Mouse (Mus musculus) heart, embryonic 12.5 days (tissue): ENCODE data around the gene Ttll2. TPM values are rescaled to one million over a fixed set of nuclear protein-coding genes. Genes with fewer than 3 reads are reported as not detected.
A peak's percentile ranks its signal among the peaks of the same experiment; 100 is the strongest.
"Not testable (repeated sequence)": the region's sequence is repeated elsewhere in the genome, so short reads cannot be mapped to it uniquely, and the experiment has no call there.

Experiments used
- ATAC-seq: fragments of 200-750 bp; cut with Nextera tagmentation; 2 replicates; pipeline ENCODE4 v1.8.0; 2017; ENCODE audit warnings: moderate TSS enrichment, moderate library complexity; ENCODE audit not compliant: insufficient number of reproducible peaks, low FRiP score
- H3K27ac ChIP-seq: fragments of 300-500 bp; sonication (generic); 2 replicates; pipeline ENCODE4 v1.5.1; 2016; ENCODE audit warnings: mild to moderate bottlenecking, moderate library complexity; ENCODE audit not compliant: poor library complexity, severe bottlenecking
- H3K27me3 ChIP-seq: fragments of 300-500 bp; sonication (generic); replicated peaks from 2 replicates; pipeline ENCODE4 v1.6.1; 2016; ENCODE audit warnings: mild to moderate bottlenecking, moderate library complexity
- H3K36me3 ChIP-seq: fragments of 300-500 bp; sonication (generic); 2 replicates; pipeline ENCODE4 v1.6.1; 2016; ENCODE audit warnings: mild to moderate bottlenecking, moderate library complexity
- H3K4me1 ChIP-seq: fragments of 300-500 bp; sonication (generic); replicated peaks from 2 replicates; pipeline ENCODE4 v1.6.1; 2016; ENCODE audit warnings: mild to moderate bottlenecking
- H3K4me2 ChIP-seq: fragments of 300-500 bp; sonication (generic); 2 replicates; pipeline ENCODE4 v1.6.1; 2016; ENCODE audit warnings: mild to moderate bottlenecking, moderate library complexity
- H3K4me3 ChIP-seq: fragments of 300-500 bp; sonication (generic); 2 replicates; pipeline ENCODE4 v1.5.1; 2016; ENCODE audit warnings: mild to moderate bottlenecking
- H3K9ac ChIP-seq: fragments of 300-500 bp; sonication (generic); 2 replicates; pipeline ENCODE4 v1.6.1; 2016; ENCODE audit warnings: mild to moderate bottlenecking, moderate library complexity
- H3K9me3 ChIP-seq: fragments of 300-500 bp; sonication (generic); replicated peaks from 2 replicates; pipeline ENCODE4 v1.6.1; 2016; ENCODE audit warnings: mild to moderate bottlenecking, moderate library complexity
- WGBS: fragments of 180-500 bp; shearing (Covaris S2); methylation state at CpG from one replicate; pipeline ENCODE4 v1.1.7; 2016; 5-methylcytosine and 5-hydroxymethylcytosine counted together
- polyA plus RNA-seq: library from polyadenylated mRNA; unstranded; fragments of >200 nt; fragmentation: Nextera tagmentation; extraction: Ambion mirVana; gene quantifications from 2 replicates; pipeline ENCODE4 v1.2.1, GENCODE M21; 2016

The Ttll2 gene
- polyA plus RNA-seq, result not detected in 2 replicates

DNA sequence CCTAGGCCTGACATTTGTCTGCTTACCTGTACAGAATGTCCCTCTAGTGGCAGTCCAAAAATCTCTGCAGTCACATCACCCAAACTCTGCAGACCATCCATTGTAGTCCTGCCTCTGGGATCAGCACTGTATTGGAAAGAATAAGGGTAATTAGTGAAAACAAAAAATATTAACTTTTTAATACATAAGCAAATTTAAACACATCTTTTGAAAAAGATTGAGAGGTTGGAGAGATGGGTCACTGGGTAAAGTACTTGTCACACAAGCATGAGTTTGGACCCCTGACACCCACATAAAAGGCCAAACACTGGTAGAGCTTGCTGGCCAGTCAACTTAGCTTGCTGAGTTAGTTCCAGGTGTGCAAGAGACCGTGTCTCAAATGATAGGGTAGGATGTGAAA, at the start of gene Ttll2:
Gene Ttll2, minus strand, starts transcription at position 101 of the 400 bp plus-strand sequence.
- H3K27ac ChIP-seq, H3K36me3 ChIP-seq, H3K4me2 ChIP-seq, H3K9me3 ChIP-seq, H3K4me1 ChIP-seq, H3K4me3 ChIP-seq, H3K27me3 ChIP-seq, H3K9ac ChIP-seq, ATAC-seq: not testable (repeated sequence)
- 85% methylated on average over 1 of the region's 1 CpGs for WGBS

- 83% methylated on average over 6 of the region's 6 CpGs for WGBS
- not testable (repeated sequence) for H3K27ac ChIP-seq, H3K4me2 ChIP-seq, H3K4me1 ChIP-seq, H3K4me3 ChIP-seq, H3K27me3 ChIP-seq, H3K36me3 ChIP-seq, ATAC-seq, H3K9me3 ChIP-seq, H3K9ac ChIP-seq
These were observed 47.3 kb upstream of the Ttll2 start for GRCm38 (mm10) chr17:7399770-7400169.

GRCm38 (mm10) chr17:7398198-7398847, 45.8 kb upstream of the Ttll2 start:
- 83% methylated on average over 6 of the region's 6 CpGs for WGBS

GRCm38 (mm10) chr17:7397079-7397478, 44.6 kb upstream of the Ttll2 start:
- H3K4me3 ChIP-seq, ATAC-seq, H3K4me1 ChIP-seq, H3K36me3 ChIP-seq, H3K9ac ChIP-seq, H3K27me3 ChIP-seq, H3K27ac ChIP-seq, H3K9me3 ChIP-seq, H3K4me2 ChIP-seq: not testable (repeated sequence)
- WGBS, result 85% methylated on average over 13 of the region's 13 CpGs

More at GRCm38 (mm10) chr17:7398198-7398847, 45.8 kb upstream of the Ttll2 start:
- not testable (repeated sequence) for H3K4me1 ChIP-seq, H3K36me3 ChIP-seq, H3K27me3 ChIP-seq, H3K9me3 ChIP-seq, H3K9ac ChIP-seq, H3K4me2 ChIP-seq, ATAC-seq, H3K27ac ChIP-seq, H3K4me3 ChIP-seq

- not testable (repeated sequence) for H3K27ac ChIP-seq, H3K27me3 ChIP-seq, H3K4me1 ChIP-seq, H3K9me3 ChIP-seq, H3K36me3 ChIP-seq, ATAC-seq, H3K4me2 ChIP-seq, H3K9ac ChIP-seq, H3K4me3 ChIP-seq
- WGBS, result no CpG with 5 or more reads among the region's 2 CpGs
These were observed 43.8 kb upstream of the Ttll2 start for GRCm38 (mm10) chr17:7396288-7396687.

DNA sequence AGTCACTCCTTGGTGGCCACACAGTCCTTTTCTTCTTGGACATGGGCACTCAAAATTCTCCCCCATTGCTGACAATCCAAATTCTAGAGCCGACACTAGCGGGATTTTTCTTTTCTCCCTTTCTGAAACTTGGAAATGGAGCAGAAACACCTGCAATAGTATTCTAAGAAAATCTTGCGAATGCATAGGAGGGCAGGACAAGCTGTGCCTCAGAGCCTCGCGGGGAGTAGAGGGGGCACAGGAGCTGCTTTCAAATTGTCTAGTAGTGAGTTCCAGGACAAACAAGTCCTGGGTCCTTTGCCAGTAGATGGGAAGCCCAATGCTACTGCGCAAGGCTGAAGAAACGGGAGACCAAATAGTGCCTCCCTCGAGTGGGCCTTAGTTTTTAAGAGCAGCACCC, 43.2 kb upstream of the Ttll2 start:
- H3K36me3 ChIP-seq, H3K27me3 ChIP-seq, H3K4me2 ChIP-seq, H3K4me1 ChIP-seq, H3K4me3 ChIP-seq, H3K27ac ChIP-seq, H3K9ac ChIP-seq, H3K9me3 ChIP-seq, ATAC-seq: not testable (repeated sequence)
- WGBS, result 80% methylated on average over 8 of the region's 8 CpGs

DNA sequence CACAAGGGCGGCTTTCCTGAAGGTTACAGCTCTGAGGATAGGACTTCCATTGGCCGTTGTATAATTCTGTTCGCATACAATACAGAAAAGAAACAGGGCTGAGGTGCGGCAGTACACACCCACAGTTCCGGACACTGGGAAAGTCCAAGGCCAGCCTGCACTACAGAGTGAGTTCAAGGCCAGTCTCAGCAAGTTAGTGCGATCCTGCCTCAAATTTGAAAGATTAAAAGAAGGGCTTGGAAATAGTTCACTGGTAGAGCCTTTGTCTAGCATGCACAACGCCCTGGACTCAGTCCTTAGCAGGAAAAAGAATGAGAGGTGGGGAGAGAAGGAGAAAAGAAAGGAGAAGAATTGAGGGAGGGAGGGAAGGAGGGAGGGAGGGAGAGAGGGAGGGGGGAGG, 42.6 kb upstream of the Ttll2 start:
- ATAC-seq, H3K4me1 ChIP-seq: not testable (repeated sequence)

DNA sequence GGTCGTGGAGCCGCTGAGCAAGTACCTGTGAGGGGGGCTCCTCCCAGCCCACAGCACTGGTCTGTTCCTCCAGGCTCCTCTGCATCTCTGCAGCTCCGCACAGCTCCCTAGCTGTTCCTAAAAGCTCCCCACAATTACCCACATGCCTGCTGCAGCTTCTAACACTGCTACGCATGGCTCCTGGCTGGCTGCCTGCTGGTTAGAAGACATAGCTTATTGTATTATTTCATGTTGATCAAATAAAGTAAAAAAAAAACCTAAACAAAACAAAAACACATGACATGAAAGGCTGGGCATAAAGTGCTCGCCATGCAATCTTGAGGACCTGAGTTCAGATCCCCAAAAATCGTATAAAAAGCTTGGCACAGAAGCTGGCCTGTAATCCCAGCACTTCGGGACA, 37.4 kb upstream of the Ttll2 start:
- H3K4me3 ChIP-seq, ATAC-seq, H3K9me3 ChIP-seq, H3K4me1 ChIP-seq, H3K36me3 ChIP-seq, H3K27ac ChIP-seq, H3K9ac ChIP-seq, H3K4me2 ChIP-seq, H3K27me3 ChIP-seq: not testable (repeated sequence)
- 82% methylated on average over 7 of the region's 7 CpGs for WGBS

More for the DNA sequence above, 42.6 kb upstream of the Ttll2 start:
- H3K9ac ChIP-seq, H3K27me3 ChIP-seq, H3K4me2 ChIP-seq, H3K27ac ChIP-seq, H3K9me3 ChIP-seq, H3K36me3 ChIP-seq, H3K4me3 ChIP-seq: not testable (repeated sequence)
- WGBS, result 87% methylated on average over 7 of the region's 7 CpGs

DNA sequence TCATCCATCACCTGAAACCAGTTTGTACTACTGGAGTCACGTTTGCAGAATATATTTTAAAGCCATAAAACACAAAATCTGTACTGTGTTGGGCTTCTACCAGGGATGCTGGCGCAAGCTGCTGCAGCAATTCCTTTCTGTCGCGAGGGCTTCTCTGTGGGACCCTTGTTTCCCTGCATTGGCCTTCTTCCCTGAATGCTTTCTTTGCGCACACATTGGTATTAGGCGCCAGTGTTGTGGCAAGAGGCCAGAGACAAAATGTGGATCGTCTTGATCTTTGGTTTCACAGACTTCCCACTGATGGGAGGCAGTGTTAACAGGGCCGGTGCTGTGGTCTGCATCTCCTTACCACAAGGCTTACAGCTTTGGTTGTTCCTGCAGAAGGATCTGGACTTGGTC, 36.5 kb upstream of the Ttll2 start:
- H3K9ac ChIP-seq, ATAC-seq, H3K27ac ChIP-seq, H3K9me3 ChIP-seq, H3K4me1 ChIP-seq, H3K27me3 ChIP-seq, H3K36me3 ChIP-seq, H3K4me3 ChIP-seq, H3K4me2 ChIP-seq: not testable (repeated sequence)
- WGBS, result 75% methylated on average over 8 of the region's 8 CpGs

DNA sequence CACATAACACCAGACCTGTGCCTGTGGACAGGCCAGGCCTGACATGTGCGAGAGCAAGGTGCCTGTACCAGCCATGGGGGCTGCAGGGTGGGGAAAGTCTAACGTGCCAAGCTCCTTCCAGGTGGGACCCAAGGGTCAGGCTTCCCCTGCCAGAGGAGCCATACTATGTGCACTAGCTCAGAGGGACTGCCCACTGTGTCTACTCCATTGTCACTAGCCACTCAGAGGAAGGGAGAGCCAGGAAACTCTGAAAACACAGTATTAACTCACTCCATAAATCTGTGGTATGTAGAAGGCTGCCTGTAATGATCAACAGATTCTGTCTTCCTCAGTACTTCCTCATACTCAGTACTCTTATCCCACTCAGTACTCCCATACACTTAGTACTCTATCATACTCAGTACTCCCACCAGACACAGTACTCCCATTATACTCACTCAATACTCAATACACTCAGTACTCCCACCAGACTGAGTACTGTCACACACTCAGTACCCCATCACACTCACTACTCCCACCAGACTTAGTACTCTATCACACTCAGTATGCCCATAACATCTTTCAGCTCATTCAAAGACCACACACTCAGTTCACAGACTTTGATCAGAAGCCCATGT, 36.0 kb upstream of the Ttll2 start:
- not testable (repeated sequence) for H3K27ac ChIP-seq, H3K9ac ChIP-seq, H3K4me3 ChIP-seq, H3K9me3 ChIP-seq, H3K4me2 ChIP-seq, H3K36me3 ChIP-seq, H3K4me1 ChIP-seq, H3K27me3 ChIP-seq
- no CpG with 5 or more reads among the region's 2 CpGs for WGBS
- ATAC-seq, result 0 out of 2 replicates have a peak, but pooled peaks have one; percentile 31

GRCm38 (mm10) chr17:7386016-7386415, 33.5 kb upstream of the Ttll2 start:
- H3K4me3 ChIP-seq, H3K27ac ChIP-seq, ATAC-seq, H3K9me3 ChIP-seq, H3K4me2 ChIP-seq, H3K36me3 ChIP-seq, H3K4me1 ChIP-seq, H3K9ac ChIP-seq, H3K27me3 ChIP-seq: not testable (repeated sequence)
- 68% methylated on average over 8 of the region's 8 CpGs for WGBS

- not testable (repeated sequence) for ATAC-seq, H3K4me3 ChIP-seq, H3K4me2 ChIP-seq, H3K9me3 ChIP-seq, H3K36me3 ChIP-seq, H3K4me1 ChIP-seq, H3K9ac ChIP-seq, H3K27ac ChIP-seq, H3K27me3 ChIP-seq
- 75% methylated on average over 3 of the region's 3 CpGs for WGBS
These were observed 32.9 kb upstream of the Ttll2 start, which contains the start of gene Unc93a2 for GRCm38 (mm10) chr17:7385364-7385763. Unc93a2 (minus strand) TSS chr17:7385464.
